Mouse (Mus musculus): ENCODE measurements around the gene Scd2. TPM values are rescaled to one million over a fixed set of nuclear protein-coding genes. Genes with fewer than 3 reads are reported as not detected.

The Scd2 gene
- polyA plus RNA-seq, 1 experiment, result 121 TPM

Other genes starting within 250 kb of the Scd2 start
- gene Erlin1, start 223.9 kb upstream of the Scd2 start, polyA plus RNA-seq (2012; rRNA removed), result 21.8 and 29.5 TPM in 2 replicates
- 53.4 and 70.8 TPM in 2 replicates for gene Chuk, start 186.2 kb upstream of the Scd2 start, polyA plus RNA-seq (2012; rRNA removed)
- gene Cwf19l1, start 157.8 kb upstream of the Scd2 start, polyA plus RNA-seq (2012; rRNA removed), result 15.0 and 17.0 TPM in 2 replicates
- gene Bloc1s2, start 147.2 kb upstream of the Scd2 start, polyA plus RNA-seq (2012; rRNA removed), result 54.2 and 61.4 TPM in 2 replicates
- 0.01 TPM in 1 of 2 replicates, not detected in the other for gene Pkd2l1, start 101.2 kb upstream of the Scd2 start, polyA plus RNA-seq (2012; rRNA removed)
- gene Scd3, start 90.4 kb upstream of the Scd2 start, polyA plus RNA-seq (2012; rRNA removed), result 0.01 and 0.28 TPM in 2 replicates
- 0.87 and 1.0 TPM in 2 replicates for gene Scd4, start 39.4 kb downstream of the Scd2 start, polyA plus RNA-seq (2012; rRNA removed)
- 190 and 197 TPM in 2 replicates for gene Scd1, start 114.2 kb downstream of the Scd2 start, polyA plus RNA-seq (2012; rRNA removed)
- gene Wnt8b, start 199.8 kb downstream of the Scd2 start, polyA plus RNA-seq (2012; rRNA removed), result 0.01 TPM in 1 of 2 replicates, not detected in the other

All from urinary bladder, adult 2 months (tissue).